Mouse (Mus musculus): ENCODE data around the gene Adprm. TPM values are rescaled to one million over a fixed set of nuclear protein-coding genes. Genes with fewer than 3 reads are reported as not detected.
"Not testable (repeated sequence)": the region's sequence is repeated elsewhere in the genome, so short reads cannot be mapped to it uniquely, and the experiment has no call there.

Gene Adprm
- polyA plus RNA-seq, 1 experiment from 2014 or later: 35.4 TPM

DNA sequence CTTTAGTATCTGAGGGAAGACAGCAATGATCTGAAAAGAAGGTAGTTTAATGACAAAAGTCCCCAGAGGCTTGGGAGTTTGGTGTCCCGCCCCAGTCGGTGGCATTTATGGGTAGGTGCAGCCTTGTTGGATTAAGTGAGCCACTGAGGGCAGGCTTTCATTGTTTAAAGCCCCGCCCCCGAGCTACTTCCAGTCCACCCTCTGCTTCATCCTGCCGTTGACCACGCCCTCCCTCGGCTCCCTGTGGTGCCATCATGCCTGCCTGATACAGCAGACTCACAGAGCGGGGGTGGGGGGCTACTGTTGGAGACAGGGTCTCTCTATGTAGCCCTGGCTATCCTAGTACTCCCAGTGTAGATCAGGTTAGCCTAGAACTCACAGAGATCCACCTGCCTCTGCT, 9.4 kb downstream of the Adprm start:
- peaks cover 47% of the 10 kb centered on the region for H3K36me3 ChIP-seq
- no peak for ATAC-seq (ENCODE audit: insufficient number of reproducible peaks, low FRiP score, low TSS enrichment, low read depth)
- H3K9ac ChIP-seq: no peak overlapping the region
- no peaks in the 10 kb centered on the region for H3K27me3 ChIP-seq
- no peaks in the 10 kb centered on the region for H3K9me3 ChIP-seq (replicated peaks)
- H3K4me1 ChIP-seq: no peaks in the 10 kb centered on the region
- no peak overlapping the region for H3K27ac ChIP-seq (replicated peaks)
- H3K4me3 ChIP-seq (replicated peaks): no peak overlapping the region
- WGBS: 54% methylated on average over 8 of the region's 8 CpGs
- H3K4me2 ChIP-seq (replicated peaks): no peak overlapping the region

DNA sequence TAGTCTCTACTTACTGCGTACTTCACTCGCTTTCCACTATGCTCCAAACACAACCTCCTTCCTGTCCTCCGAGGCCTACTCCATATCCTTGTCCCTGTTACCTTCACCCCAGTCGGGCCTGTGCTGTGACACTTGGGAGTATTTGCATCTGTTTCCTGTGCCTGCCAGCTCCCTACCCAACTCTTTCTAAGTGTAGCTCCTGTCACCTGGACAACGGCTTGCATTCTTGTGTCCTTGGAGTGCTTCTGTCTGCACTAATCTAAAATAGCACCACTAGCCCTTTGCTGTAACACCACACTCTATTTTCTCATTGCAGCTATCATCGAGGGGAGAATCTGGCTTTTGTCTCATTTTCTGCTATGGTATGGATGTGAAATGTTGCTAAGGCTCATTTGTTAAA, 11.9 kb downstream of the Adprm start:
- no peak for ATAC-seq (ENCODE audit: insufficient number of reproducible peaks, low FRiP score, low TSS enrichment, low read depth)
- Histone ChIP-seq H3K9me3 (replicated peaks) (no peaks in the 10 kb centered on the region), H3K36me3 (peaks cover 48% of the 10 kb centered on the region), H3K4me1 (no peaks in the 10 kb centered on the region), H3K4me3 (replicated peaks) (no peak overlapping the region), H3K9ac (no peak overlapping the region), H3K27me3 (no peaks in the 10 kb centered on the region), H3K4me2 (replicated peaks) (no peak overlapping the region), H3K27ac (replicated peaks) (no peak overlapping the region)
- 94% methylated on average over 6 of the region's 6 CpGs for WGBS

DNA sequence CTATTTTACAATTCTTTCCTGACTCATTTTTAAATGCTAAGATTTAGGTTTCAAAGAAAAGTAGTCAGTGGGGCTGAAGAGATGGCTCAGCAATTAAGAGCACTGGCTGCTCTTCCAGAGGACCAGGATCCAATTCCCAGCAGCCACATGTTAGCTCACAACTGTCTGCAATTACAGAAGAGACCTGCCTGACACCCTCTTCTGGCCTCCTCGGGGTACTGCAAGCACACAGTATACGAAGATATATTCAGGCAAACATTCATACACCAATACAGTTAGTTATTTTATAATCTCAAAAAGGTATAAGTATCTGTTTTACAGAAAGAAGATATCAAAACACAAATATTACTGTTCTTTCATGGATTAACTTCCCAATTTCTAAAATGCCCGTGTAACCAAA, 12.6 kb downstream of the Adprm start:
- no peak overlapping the region for H3K4me3 ChIP-seq (replicated peaks)
- peaks cover 48% of the 10 kb centered on the region for H3K36me3 ChIP-seq
- 88% methylated on average over 3 of the region's 3 CpGs for WGBS
- no peaks in the 10 kb centered on the region for H3K9me3 ChIP-seq (replicated peaks)
- H3K9ac ChIP-seq: no peak overlapping the region
- no peak for ATAC-seq (ENCODE audit: insufficient number of reproducible peaks, low FRiP score, low TSS enrichment, low read depth)
- H3K4me1 ChIP-seq: no peaks in the 10 kb centered on the region
- H3K27me3 ChIP-seq: no peaks in the 10 kb centered on the region
- H3K4me2 ChIP-seq (replicated peaks): no peak overlapping the region
- H3K27ac ChIP-seq (replicated peaks): no peak overlapping the region

GRCm38 (mm10) chr11:67036892-67037291, 15.5 kb downstream of the Adprm start:
- no peak overlapping the region for H3K27ac ChIP-seq (replicated peaks)
- no peaks in the 10 kb centered on the region for H3K27me3 ChIP-seq
- H3K9me3 ChIP-seq (replicated peaks): no peaks in the 10 kb centered on the region
- H3K36me3 ChIP-seq: peaks cover 43% of the 10 kb centered on the region
- no peak overlapping the region for H3K9ac ChIP-seq
- ATAC-seq (ENCODE audit: insufficient number of reproducible peaks, low FRiP score, low TSS enrichment, low read depth): no peak
- H3K4me1 ChIP-seq: no peaks in the 10 kb centered on the region
- 95% methylated on average over 9 of the region's 9 CpGs for WGBS
- H3K4me3 ChIP-seq (replicated peaks): no peak overlapping the region
- H3K4me2 ChIP-seq (replicated peaks): no peak overlapping the region

- Histone ChIP-seq H3K27ac (replicated peaks) (no peak overlapping the region), H3K4me3 (replicated peaks) (no peak overlapping the region), H3K36me3 (peaks cover 36% of the 10 kb centered on the region), H3K9ac (no peak overlapping the region), H3K9me3 (replicated peaks) (no peaks in the 10 kb centered on the region), H3K4me1 (no peaks in the 10 kb centered on the region), H3K27me3 (no peaks in the 10 kb centered on the region), H3K4me2 (replicated peaks) (no peak overlapping the region)
- WGBS: 81% methylated on average over 6 of the region's 6 CpGs
- ATAC-seq (ENCODE audit: insufficient number of reproducible peaks, low FRiP score, low TSS enrichment, low read depth): no peak
Observed at GRCm38 (mm10) chr11:67036229-67036628, 16.2 kb downstream of the Adprm start.

GRCm38 (mm10) chr11:67034775-67035485, 17.5 kb downstream of the Adprm start:
- ATAC-seq (ENCODE audit: insufficient number of reproducible peaks, low FRiP score, low TSS enrichment, low read depth): no peak
- H3K36me3 ChIP-seq: peaks cover 23% of the 10 kb centered on the region; the same call in 1 of the 2 replicates
- 75% methylated on average over 4 of the region's 4 CpGs for WGBS
- no peaks in the 10 kb centered on the region for H3K4me1 ChIP-seq
- H3K4me2 ChIP-seq (replicated peaks): no peak overlapping the region
- no peaks in the 10 kb centered on the region for H3K9me3 ChIP-seq (replicated peaks)
- no peak overlapping the region for H3K9ac ChIP-seq
- no peak overlapping the region for H3K27ac ChIP-seq (replicated peaks)
- H3K27me3 ChIP-seq: no peaks in the 10 kb centered on the region
- H3K4me3 ChIP-seq (replicated peaks): no peak overlapping the region

GRCm38 (mm10) chr11:67031603-67031915, 20.8 kb downstream of the Adprm start:
- no peaks in the 10 kb centered on the region for H3K9me3 ChIP-seq (replicated peaks)
- no peak for ATAC-seq (ENCODE audit: insufficient number of reproducible peaks, low FRiP score, low TSS enrichment, low read depth)
- no peak overlapping the region for H3K27ac ChIP-seq (replicated peaks)
- H3K27me3 ChIP-seq: no peaks in the 10 kb centered on the region
- no peak overlapping the region for H3K4me3 ChIP-seq (replicated peaks)
- no peaks in the 10 kb centered on the region for H3K4me1 ChIP-seq
- 70% methylated on average over 2 of the region's 2 CpGs for WGBS
- no peak overlapping the region for H3K9ac ChIP-seq
- H3K36me3 ChIP-seq: no peaks in the 10 kb centered on the region
- H3K4me2 ChIP-seq (replicated peaks): no peak overlapping the region

- no peaks in the 10 kb centered on the region for H3K36me3 ChIP-seq
- H3K9me3 ChIP-seq (replicated peaks): no peaks in the 10 kb centered on the region
- WGBS: 51% methylated on average over 16 of the region's 16 CpGs
- no peaks in the 10 kb centered on the region for H3K4me1 ChIP-seq
- no peak overlapping the region for H3K9ac ChIP-seq
- no peak for ATAC-seq (ENCODE audit: insufficient number of reproducible peaks, low FRiP score, low TSS enrichment, low read depth)
- no peak overlapping the region for H3K4me3 ChIP-seq (replicated peaks)
- no peak overlapping the region for H3K27ac ChIP-seq (replicated peaks)
- no peak overlapping the region for H3K4me2 ChIP-seq (replicated peaks)
- H3K27me3 ChIP-seq: no peaks in the 10 kb centered on the region
Observed at GRCm38 (mm10) chr11:67030904-67031602, 21.3 kb downstream of the Adprm start.

GRCm38 (mm10) chr11:67024867-67025477, 27.4 kb downstream of the Adprm start, which contains the start of gene Tmem220:
Tmem220 (plus strand) TSS chr11:67025154.
- Histone ChIP-seq H3K27ac (replicated peaks) (peak within 1 kb of the TSS; percentile 23; the same call in 1 of the 2 replicates), H3K9ac (peak within 1 kb of the TSS; percentile 54), H3K27me3 (no peaks in the 10 kb centered on the region; the same call in 1 of the 2 replicates), H3K4me2 (replicated peaks) (peak within 1 kb of the TSS; percentile 82), H3K4me3 (replicated peaks) (peak within 1 kb of the TSS; percentile 59), H3K36me3 (no peaks in the 10 kb centered on the region), H3K9me3 (replicated peaks) (no peaks in the 10 kb centered on the region), H3K4me1 (peaks cover 16% of the 10 kb centered on the region)
- ATAC-seq (ENCODE audit: insufficient number of reproducible peaks, low FRiP score, low TSS enrichment, low read depth): peak; percentile 96
- whole genome bisulfite sequencing: 1% methylated on average over 35 of the region's 35 CpGs

- ATAC-seq (ENCODE audit: insufficient number of reproducible peaks, low FRiP score, low TSS enrichment, low read depth): no peak
- H3K9me3 ChIP-seq (replicated peaks): no peaks in the 10 kb centered on the region
- no peak overlapping the region for H3K9ac ChIP-seq
- no peaks in the 10 kb centered on the region for H3K36me3 ChIP-seq
- no peaks in the 10 kb centered on the region; the same call in 1 of the 2 replicates for H3K27me3 ChIP-seq
- H3K4me1 ChIP-seq: peaks cover 16% of the 10 kb centered on the region
- no peak overlapping the region for H3K4me2 ChIP-seq (replicated peaks)
- no peak overlapping the region for H3K27ac ChIP-seq (replicated peaks)
- WGBS: 39% methylated on average over 6 of the region's 6 CpGs
- H3K4me3 ChIP-seq (replicated peaks): peak overlapping the region; percentile 59; the same call in 1 of the 2 replicates
Observed at GRCm38 (mm10) chr11:67023802-67024340, 28.5 kb downstream of the Adprm start.

DNA sequence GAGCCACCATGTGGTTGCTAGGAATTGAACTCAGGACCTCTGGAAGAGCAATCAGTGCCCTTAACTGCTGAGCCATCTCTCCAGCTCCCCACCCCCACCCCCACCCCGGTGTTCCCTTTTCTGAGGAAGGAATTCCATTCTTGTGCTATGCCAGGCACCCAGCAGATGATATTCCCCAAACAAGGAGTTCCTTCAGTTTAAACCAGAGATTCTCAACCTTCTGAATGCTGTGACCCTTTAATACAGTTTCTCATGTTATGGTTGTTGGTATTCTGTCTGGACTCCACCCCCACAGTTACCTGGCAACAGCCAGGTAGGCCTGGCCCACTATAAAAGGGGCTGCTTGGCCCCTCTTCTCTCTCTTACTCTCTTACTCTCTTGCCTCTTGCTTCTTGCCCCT, 29.2 kb downstream of the Adprm start:
- WGBS: 62% methylated on average over 1 of the region's 1 CpGs
- ATAC-seq (ENCODE audit: insufficient number of reproducible peaks, low FRiP score, low TSS enrichment, low read depth); H3K9me3 ChIP-seq (replicated peaks); H3K27me3 ChIP-seq; H3K4me3 ChIP-seq (replicated peaks); H3K36me3 ChIP-seq; H3K4me2 ChIP-seq (replicated peaks); H3K9ac ChIP-seq; H3K27ac ChIP-seq (replicated peaks): not testable (repeated sequence)
- H3K4me1 ChIP-seq: peaks cover 18% of the 10 kb centered on the region
